Mouse (Mus musculus): ENCODE data around the gene Dlgap1.
A peak's percentile ranks its signal among the peaks of the same experiment; 100 is the strongest.

- TF ChIP-seq POLR2A (IDR thresholded peaks at IDR 0.05; ENCODE audit: low read depth, low read length) (no peak), CTCF (IDR thresholded peaks at IDR 0.05; ENCODE audit: extremely low read depth, insufficient read depth, insufficient read length, insufficient replicate concordance) (peak; percentile 3; the same call in 1 of the 2 replicates)
These were observed 883.3 kb downstream of the Dlgap1 start for GRCm38 (mm10) chr17:70852011-70852685.

All from spleen, adult 2 months (tissue).